Mouse (Mus musculus) cerebellum, adult 18-20 months (tissue): ENCODE results near the gene Olfr392.

Experiments
- DNase-seq, 2 experiments: peaks; one replicate each; pipeline ENCODE4 v3.0.0; 2021

Olfr392 gene

GRCm38 (mm10) chr11:73816949-73817348 is at the start of gene Olfr392:
Gene Olfr392, minus strand, starts transcription at chr11:73817049.
- no peak for DNase-seq

GRCm38 (mm10) chr11:73851354-73851753 is 34.5 kb upstream of the Olfr392 start, which contains the start of gene Olfr393:
Gene Olfr393, minus strand, starts transcription at chr11:73851454.
- no peak for DNase-seq

GRCm38 (mm10) chr11:73802952-73803351 is 13.9 kb downstream of the Olfr392 start, which contains the start of gene Olfr391-ps:
Gene Olfr391-ps, minus strand, starts transcription at chr11:73803052.
- no peak for DNase-seq

- DNase-seq, result no peak
Measured at GRCm38 (mm10) chr11:73782664-73783063, 34.2 kb downstream of the Olfr392 start, which contains the start of gene Olfr390. Gene Olfr390, plus strand, starts transcription at chr11:73782964.

GRCm38 (mm10) chr11:73780613-73781012 is 36.2 kb downstream of the Olfr392 start, which contains the start of gene Olfr389:
Gene Olfr389, minus strand, starts transcription at chr11:73780713.
- no peak for DNase-seq
